Mouse (Mus musculus) heart, embryonic 13.5 days (tissue): ENCODE measurements around the gene Srgap2. TPM values are rescaled to one million over a fixed set of nuclear protein-coding genes. Genes with fewer than 3 reads are reported as not detected.
A peak's percentile ranks its signal among the peaks of the same experiment; 100 is the strongest.

Experiments
- ATAC-seq: fragments of 200-750 bp; cut with Nextera tagmentation; 2 replicates; pipeline ENCODE4 v1.8.0; 2017; ENCODE audit warnings: moderate TSS enrichment; ENCODE audit not compliant: insufficient number of reproducible peaks, low FRiP score, low TSS enrichment; ENCODE audit errors: extremely low read depth
- H3K27ac ChIP-seq: fragments of 300-500 bp; sonication (generic); replicated peaks from 2 replicates; pipeline ENCODE4 v1.5.1; 2015; ENCODE audit warnings: moderate library complexity, mild to moderate bottlenecking, inconsistent platforms
- H3K27me3 ChIP-seq: fragments of 300-500 bp; sonication (generic); replicated peaks from 2 replicates; pipeline ENCODE4 v1.6.1; 2015; ENCODE audit warnings: mild to moderate bottlenecking, inconsistent platforms
- H3K36me3 ChIP-seq: fragments of 300-500 bp; sonication (generic); 2 replicates; pipeline ENCODE4 v1.6.1; 2015; ENCODE audit warnings: mild to moderate bottlenecking, inconsistent platforms
- H3K4me1 ChIP-seq: fragments of 300-500 bp; sonication (generic); 2 replicates; pipeline ENCODE4 v1.6.1; 2015; ENCODE audit warnings: inconsistent platforms
- H3K4me2 ChIP-seq: fragments of 300-500 bp; sonication (generic); 2 replicates; pipeline ENCODE4 v1.6.1; 2015; ENCODE audit warnings: inconsistent platforms, mild to moderate bottlenecking, moderate library complexity
- H3K4me3 ChIP-seq: fragments of 300-500 bp; sonication (generic); 2 replicates; pipeline ENCODE4 v1.5.1; 2015; ENCODE audit warnings: moderate library complexity, mild to moderate bottlenecking, inconsistent platforms
- H3K9ac ChIP-seq: fragments of 300-500 bp; sonication (generic); 2 replicates; pipeline ENCODE4 v1.6.1; 2015; ENCODE audit warnings: inconsistent platforms, mild to moderate bottlenecking, moderate library complexity
- H3K9me3 ChIP-seq: fragments of 300-500 bp; sonication (generic); 2 replicates; pipeline ENCODE4 v1.6.1; 2016; ENCODE audit warnings: inconsistent platforms
- WGBS: fragments of 180-500 bp; shearing (Covaris S2); methylation state at CpG from one replicate; pipeline ENCODE4 v1.1.7; 2015; ENCODE audit warnings: mixed read lengths; 5-methylcytosine and 5-hydroxymethylcytosine counted together
- polyA plus RNA-seq: library from polyadenylated mRNA; unstranded; fragments of >200 nt; fragmentation: Nextera tagmentation; extraction: Ambion mirVana; gene quantifications from 2 replicates; pipeline ENCODE4 v1.2.1, GENCODE M21; 2015

Srgap2 gene
- polyA plus RNA-seq, 1 experiment from 2014 or later: 13.2 TPM

GRCm38 (mm10) chr1:131431456-131432246 lies 95.5 kb downstream of the Srgap2 start:
- peak overlapping the region; percentile 19 for H3K4me3 ChIP-seq
- H3K4me1 ChIP-seq: peaks cover 65% of the 10 kb centered on the region
- peak; percentile 52; the same call in 1 of the 2 replicates for ATAC-seq
- peak overlapping the region; percentile 83 for H3K27ac ChIP-seq
- peak overlapping the region; percentile 59 for H3K4me2 ChIP-seq
- no peaks in the 10 kb centered on the region for H3K9me3 ChIP-seq
- 24% methylated on average over 5 of the region's 5 CpGs for WGBS
- H3K27me3 ChIP-seq: no peaks in the 10 kb centered on the region
- peaks cover 13% of the 10 kb centered on the region for H3K36me3 ChIP-seq
- peak overlapping the region; percentile 47 for H3K9ac ChIP-seq

- Histone ChIP-seq H3K36me3 (0 out of 2 replicates have a peak, but pooled peaks cover 5% of the 10 kb centered on the region), H3K27me3 (no peaks in the 10 kb centered on the region), H3K4me2 (no peak overlapping the region), H3K9ac (no peak overlapping the region), H3K27ac (peak overlapping the region; percentile 45; the same call in 1 of the 2 replicates), H3K9me3 (no peaks in the 10 kb centered on the region), H3K4me1 (peaks cover 58% of the 10 kb centered on the region), H3K4me3 (no peak overlapping the region)
- ATAC-seq: no peak
- WGBS: 43% methylated on average over 5 of the region's 5 CpGs
Observed at GRCm38 (mm10) chr1:131427140-131427821, 99.9 kb downstream of the Srgap2 start.

- Histone ChIP-seq H3K9ac (no peak overlapping the region), H3K27ac (no peak overlapping the region), H3K4me3 (no peak overlapping the region), H3K4me2 (no peak overlapping the region), H3K4me1 (peaks cover 68% of the 10 kb centered on the region), H3K9me3 (no peaks in the 10 kb centered on the region), H3K36me3 (0 out of 2 replicates have a peak, but pooled peaks cover 2% of the 10 kb centered on the region), H3K27me3 (no peaks in the 10 kb centered on the region)
- ATAC-seq: no peak
- 54% methylated on average over 3 of the region's 3 CpGs for WGBS
Observed at GRCm38 (mm10) chr1:131423061-131423460, 104.1 kb downstream of the Srgap2 start.

GRCm38 (mm10) chr1:131421113-131421512 lies 106.0 kb downstream of the Srgap2 start:
- H3K4me3 ChIP-seq: no peak overlapping the region
- no peaks in the 10 kb centered on the region for H3K27me3 ChIP-seq
- no peak overlapping the region for H3K9ac ChIP-seq
- no peak for ATAC-seq
- H3K4me1 ChIP-seq: peaks cover 73% of the 10 kb centered on the region
- H3K9me3 ChIP-seq: no peaks in the 10 kb centered on the region
- peak overlapping the region; percentile 36 for H3K4me2 ChIP-seq
- H3K36me3 ChIP-seq: 0 out of 2 replicates have a peak, but pooled peaks cover 2% of the 10 kb centered on the region
- H3K27ac ChIP-seq: peak overlapping the region; percentile 77

- Histone ChIP-seq H3K9me3 (no peaks in the 10 kb centered on the region), H3K4me1 (peaks cover 77% of the 10 kb centered on the region), H3K4me3 (no peak overlapping the region), H3K27ac (peak overlapping the region; percentile 77), H3K9ac (no peak overlapping the region), H3K36me3 (0 out of 2 replicates have a peak, but pooled peaks cover 2% of the 10 kb centered on the region), H3K27me3 (no peaks in the 10 kb centered on the region), H3K4me2 (peak overlapping the region; percentile 36)
- 22% methylated on average over 4 of the region's 4 CpGs for WGBS
- ATAC-seq: no peak
Observed at GRCm38 (mm10) chr1:131420660-131421059, 106.5 kb downstream of the Srgap2 start.

- H3K27ac ChIP-seq: peak overlapping the region; percentile 74
- no peaks in the 10 kb centered on the region for H3K27me3 ChIP-seq
- H3K4me2 ChIP-seq: peak overlapping the region; percentile 36
- H3K4me3 ChIP-seq: no peak overlapping the region
- WGBS: 9% methylated on average over 3 of the region's 3 CpGs
- H3K9ac ChIP-seq: no peak overlapping the region
- no peaks in the 10 kb centered on the region for H3K36me3 ChIP-seq
- no peaks in the 10 kb centered on the region for H3K9me3 ChIP-seq
- no peak for ATAC-seq
- H3K4me1 ChIP-seq: peaks cover 79% of the 10 kb centered on the region
Observed at GRCm38 (mm10) chr1:131419307-131419706, 107.8 kb downstream of the Srgap2 start.

- Histone ChIP-seq H3K27me3 (no peaks in the 10 kb centered on the region), H3K4me3 (no peak overlapping the region), H3K4me1 (peaks cover 80% of the 10 kb centered on the region), H3K36me3 (no peaks in the 10 kb centered on the region), H3K27ac (peak overlapping the region; percentile 62), H3K9me3 (no peaks in the 10 kb centered on the region), H3K9ac (0 out of 2 replicates have a peak overlapping the region, but pooled peaks have one; percentile 1), H3K4me2 (no peak overlapping the region; the same call in 1 of the 2 replicates)
- no peak for ATAC-seq
- WGBS: 41% methylated on average over 5 of the region's 5 CpGs
Observed at GRCm38 (mm10) chr1:131417821-131418660, 109.1 kb downstream of the Srgap2 start.

- Histone ChIP-seq H3K9ac (no peak overlapping the region), H3K4me1 (peaks cover 75% of the 10 kb centered on the region), H3K36me3 (no peaks in the 10 kb centered on the region), H3K27me3 (no peaks in the 10 kb centered on the region), H3K9me3 (no peaks in the 10 kb centered on the region), H3K4me3 (no peak overlapping the region), H3K27ac (0 out of 2 replicates have a peak overlapping the region, but pooled peaks have one; percentile 28), H3K4me2 (no peak overlapping the region)
- ATAC-seq: no peak
- WGBS: 42% methylated on average over 5 of the region's 5 CpGs
Observed at GRCm38 (mm10) chr1:131417059-131417750, 109.9 kb downstream of the Srgap2 start.

GRCm38 (mm10) chr1:131403567-131403966 lies 123.6 kb downstream of the Srgap2 start:
- no peak overlapping the region for H3K27ac ChIP-seq
- H3K27me3 ChIP-seq: no peaks in the 10 kb centered on the region
- H3K4me3 ChIP-seq: no peak overlapping the region
- no peak for ATAC-seq
- no peaks in the 10 kb centered on the region for H3K4me1 ChIP-seq
- no peaks in the 10 kb centered on the region for H3K9me3 ChIP-seq
- 44% methylated on average over 3 of the region's 3 CpGs for WGBS
- no peak overlapping the region for H3K9ac ChIP-seq
- no peak overlapping the region for H3K4me2 ChIP-seq
- no peaks in the 10 kb centered on the region for H3K36me3 ChIP-seq

GRCm38 (mm10) chr1:131400844-131401243 lies 126.3 kb downstream of the Srgap2 start:
- peaks cover 2% of the 10 kb centered on the region; the same call in 1 of the 2 replicates for H3K36me3 ChIP-seq
- no peak for ATAC-seq
- no peaks in the 10 kb centered on the region for H3K27me3 ChIP-seq
- H3K4me2 ChIP-seq: no peak overlapping the region
- no peak overlapping the region for H3K4me3 ChIP-seq
- WGBS: 76% methylated on average over 3 of the region's 3 CpGs
- no peak overlapping the region for H3K9ac ChIP-seq
- H3K4me1 ChIP-seq: no peaks in the 10 kb centered on the region
- no peaks in the 10 kb centered on the region for H3K9me3 ChIP-seq
- no peak overlapping the region for H3K27ac ChIP-seq
